Mouse (Mus musculus) kidney, adult 18-20 months (tissue): ENCODE measurements at regions not wholly inside any gene's neighbourhood (a gene's known extent, or its start where the extent isn't known, plus 50 kb on each side); places are given as distances from the start of the nearest gene placed in this dataset.

ENCODE experiments used
- DNase-seq: peaks from one replicate; pipeline ENCODE4 v3.0.0; 2021

DNA sequence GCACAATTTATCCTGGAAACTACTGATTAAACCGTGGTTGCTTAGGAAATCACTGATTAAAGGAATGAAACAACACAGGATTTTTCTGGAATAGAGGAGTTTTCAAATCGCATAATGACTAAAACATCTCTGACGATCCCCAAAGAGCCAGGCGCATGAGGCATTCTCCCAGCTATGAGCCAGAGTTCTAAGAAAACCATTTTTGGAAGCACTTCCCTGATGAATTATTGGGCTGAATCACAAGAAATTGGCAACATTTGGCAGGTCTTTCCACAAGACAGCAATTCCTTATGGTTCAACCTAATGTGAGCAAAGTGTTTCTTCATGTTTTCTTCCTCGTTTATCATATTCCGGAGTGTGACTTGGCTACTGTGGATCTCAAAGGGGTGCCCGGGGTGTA is 129.3 kb upstream of the Usp24 start:
- DNase-seq = no peak

DNA sequence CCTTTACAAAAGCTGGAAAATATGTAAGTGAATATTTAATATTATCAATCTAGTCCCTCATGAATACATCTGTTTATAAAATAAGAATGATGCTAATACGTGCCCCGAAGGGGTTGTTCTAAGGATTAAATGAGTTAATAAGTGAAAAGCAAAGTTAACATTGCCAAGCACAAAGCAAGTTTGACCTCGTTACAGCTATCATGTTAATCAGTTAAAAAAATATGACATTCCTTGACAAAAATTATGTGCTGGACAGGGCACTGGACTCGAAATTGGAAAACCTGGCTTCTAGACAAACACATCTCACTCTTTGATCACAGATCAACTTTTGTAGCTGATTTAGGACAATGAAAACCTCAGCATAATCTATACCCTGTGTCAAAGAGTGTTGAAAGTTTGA is 125.8 kb upstream of the Usp24 start:
- DNase-seq = no peak

DNA sequence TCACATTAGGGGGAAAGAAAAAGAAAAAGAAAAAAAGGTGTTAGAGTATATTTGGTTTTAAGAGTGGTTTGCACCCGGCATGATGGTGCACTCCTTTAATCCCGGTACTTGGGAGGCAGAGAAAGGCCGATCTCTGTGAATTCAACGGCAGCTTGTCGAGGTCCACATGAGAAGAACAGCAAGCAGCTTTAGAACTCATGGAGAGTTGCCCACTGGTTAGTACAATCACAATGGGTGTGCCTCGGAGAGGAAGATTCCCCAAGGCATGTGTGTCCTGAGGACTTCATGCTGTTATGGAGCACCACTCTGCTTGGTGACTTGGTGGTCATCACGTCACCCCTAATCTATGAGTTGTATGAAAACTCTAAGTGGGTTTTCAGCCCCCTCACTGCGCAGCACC is 124.7 kb upstream of the Usp24 start:
- no peak for DNase-seq

DNA sequence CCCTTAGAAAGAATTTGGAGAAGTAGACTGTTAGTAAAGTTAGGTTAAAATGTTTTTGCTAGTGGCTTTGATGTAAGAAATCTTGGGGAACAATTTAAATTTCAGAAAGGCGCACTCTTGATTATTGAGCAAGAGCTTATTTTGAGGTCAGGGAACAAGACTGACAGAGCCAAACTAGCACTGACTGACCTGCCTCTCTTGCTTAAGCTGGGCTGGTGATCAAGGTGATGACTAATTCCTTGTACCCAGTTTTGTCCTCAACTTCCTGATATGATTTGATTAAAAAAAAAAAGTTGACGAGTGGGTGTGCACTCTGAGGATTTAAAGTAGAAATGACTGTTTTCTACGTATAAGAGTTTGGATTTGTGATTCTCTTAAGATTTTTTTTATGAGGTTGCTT is 124.2 kb upstream of the Usp24 start:
- DNase-seq = no peak

DNA sequence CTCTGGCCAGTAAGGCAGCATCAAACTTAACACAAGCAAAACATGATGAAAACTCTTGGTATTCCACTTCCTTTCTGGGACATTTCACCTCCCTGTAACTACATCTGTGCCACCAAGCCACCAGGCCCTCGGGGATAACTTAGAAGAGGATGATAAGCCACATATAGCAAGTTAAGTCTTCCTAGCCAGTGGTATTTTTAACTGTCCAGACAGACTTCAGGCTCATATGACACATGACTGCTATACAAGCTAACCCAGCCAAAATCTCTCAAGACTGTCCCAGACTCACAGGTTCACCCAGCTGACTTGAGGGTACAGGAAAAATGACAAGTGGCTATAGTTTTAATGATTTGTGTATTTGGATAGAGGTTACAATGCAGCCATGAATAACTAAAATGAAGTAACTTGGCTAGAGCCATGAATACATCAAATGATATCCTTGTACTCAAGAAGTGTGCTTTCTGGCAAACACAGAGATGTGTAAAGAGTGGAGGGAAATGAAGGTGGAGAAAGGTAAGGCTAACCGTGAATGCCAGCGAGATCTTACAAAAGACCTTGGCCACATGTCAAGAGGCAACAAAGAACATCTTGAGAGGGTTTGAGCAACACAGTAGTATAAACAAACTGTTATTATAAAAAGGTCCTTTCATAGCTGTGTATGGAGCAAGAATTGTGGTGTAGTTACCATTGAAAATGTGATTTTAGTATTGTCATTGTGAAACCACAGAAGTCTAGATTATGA is 122.6 kb upstream of the Usp24 start:
- no peak for DNase-seq

DNA sequence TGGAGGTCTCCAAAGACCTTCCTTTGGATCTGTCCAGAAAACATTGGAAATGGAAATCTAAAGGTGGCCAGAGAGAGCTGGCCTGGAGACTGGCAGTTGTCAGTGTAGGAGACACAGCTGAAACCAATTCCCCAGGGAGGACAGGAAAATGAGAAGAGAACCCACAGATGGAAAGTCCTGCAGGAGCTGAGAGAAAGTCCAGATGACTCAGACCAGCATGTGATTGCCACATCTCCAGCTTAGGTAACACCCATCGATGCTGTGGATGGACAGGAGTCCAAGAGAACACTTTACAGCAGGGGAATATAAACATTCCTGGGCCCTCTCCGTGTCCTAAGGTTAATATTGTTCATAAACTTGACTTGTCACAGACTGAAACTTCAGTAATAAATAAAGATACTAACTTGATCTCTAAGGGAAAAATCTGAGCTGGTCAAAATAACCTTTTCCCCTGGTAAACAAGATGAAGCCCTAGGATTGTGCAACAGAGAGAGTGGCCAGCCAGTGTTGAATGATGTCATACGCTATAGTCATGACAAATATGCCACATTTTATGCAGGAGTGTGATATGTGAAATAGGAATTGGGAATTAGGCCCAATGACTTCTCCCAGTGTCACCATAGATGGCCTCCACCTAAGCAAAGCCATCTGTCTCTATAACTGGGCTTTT is 120.4 kb upstream of the Usp24 start:
- DNase-seq = no peak

DNA sequence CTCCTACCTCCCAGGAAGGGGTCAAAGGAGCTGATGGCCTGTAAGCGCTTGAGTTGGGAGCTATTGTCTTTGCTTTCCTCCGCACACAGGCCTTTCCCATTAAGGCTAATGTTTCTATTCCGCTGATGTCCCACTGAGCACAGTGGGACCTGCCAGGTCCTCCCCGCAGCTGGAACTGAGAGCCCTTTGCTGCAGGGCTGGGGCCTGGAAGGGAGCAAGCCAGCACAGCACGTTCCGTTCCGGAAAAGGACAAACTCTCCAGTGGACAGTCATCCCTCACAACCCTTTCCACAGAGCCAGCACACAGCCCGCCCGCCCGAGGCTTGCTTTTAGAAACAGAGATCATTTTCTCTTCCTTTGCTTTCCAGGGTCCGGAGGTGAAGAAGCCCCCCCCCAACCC is 116.2 kb upstream of the Usp24 start:
- peak; percentile 31 for DNase-seq

DNA sequence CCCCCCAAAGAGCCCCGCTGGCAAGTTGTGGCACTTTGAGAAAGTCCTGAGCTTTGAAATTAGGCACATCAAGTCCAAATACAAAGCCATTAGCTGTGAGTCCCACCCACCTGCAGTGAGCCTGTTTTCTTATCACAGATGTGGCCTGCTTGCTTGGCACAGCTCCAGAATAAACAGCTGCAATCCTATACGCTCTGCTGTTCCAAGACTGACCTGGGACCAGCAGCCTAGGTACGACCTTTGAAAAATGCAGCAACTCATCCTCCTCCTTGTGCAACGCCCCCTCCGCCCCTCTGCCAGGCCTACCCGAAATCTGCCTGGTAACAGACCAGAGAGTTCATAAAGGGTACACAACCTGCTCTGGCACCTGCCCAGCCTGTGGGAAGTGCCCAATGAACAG is 115.8 kb upstream of the Usp24 start:
- peak; percentile 21 for DNase-seq

DNA sequence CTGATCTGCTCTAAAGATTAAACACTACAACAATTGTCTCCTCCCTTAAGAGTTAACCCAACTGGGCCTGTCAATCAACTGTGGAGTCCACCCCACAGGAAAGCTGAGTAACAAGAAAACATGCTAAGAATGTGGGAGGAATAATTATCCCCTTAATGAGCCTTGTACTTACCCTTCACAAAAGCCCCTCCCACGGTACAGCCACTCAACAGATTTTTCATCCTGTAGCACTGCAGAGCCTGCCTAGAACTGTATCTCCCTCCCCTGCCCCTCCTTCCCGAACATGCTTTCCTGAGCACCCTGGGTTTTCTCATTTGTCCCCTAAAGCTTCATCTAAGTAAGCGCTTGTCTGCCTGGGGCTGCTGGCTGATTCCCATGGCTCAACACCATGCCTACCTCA is 113.5 kb upstream of the Usp24 start:
- DNase-seq = no peak

DNA sequence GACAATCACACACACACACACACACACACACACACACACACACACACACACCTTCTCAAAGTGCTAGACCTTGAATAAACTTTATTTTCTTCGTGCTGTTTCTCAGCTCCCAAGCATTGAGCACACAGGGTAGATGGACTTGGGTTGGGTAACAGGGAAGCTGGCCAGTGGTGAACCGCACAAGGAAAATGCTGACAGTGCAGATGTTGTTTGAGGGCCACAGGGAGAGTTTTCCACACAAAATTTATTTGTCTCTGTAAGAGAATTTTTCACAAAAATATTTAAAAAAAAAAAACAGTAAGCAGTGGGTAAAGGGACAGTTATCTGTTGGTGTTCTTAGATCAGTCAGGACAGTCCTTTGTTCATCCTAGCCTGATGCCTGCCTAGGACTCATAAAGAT is 110.8 kb upstream of the Usp24 start:
- no peak for DNase-seq

DNA sequence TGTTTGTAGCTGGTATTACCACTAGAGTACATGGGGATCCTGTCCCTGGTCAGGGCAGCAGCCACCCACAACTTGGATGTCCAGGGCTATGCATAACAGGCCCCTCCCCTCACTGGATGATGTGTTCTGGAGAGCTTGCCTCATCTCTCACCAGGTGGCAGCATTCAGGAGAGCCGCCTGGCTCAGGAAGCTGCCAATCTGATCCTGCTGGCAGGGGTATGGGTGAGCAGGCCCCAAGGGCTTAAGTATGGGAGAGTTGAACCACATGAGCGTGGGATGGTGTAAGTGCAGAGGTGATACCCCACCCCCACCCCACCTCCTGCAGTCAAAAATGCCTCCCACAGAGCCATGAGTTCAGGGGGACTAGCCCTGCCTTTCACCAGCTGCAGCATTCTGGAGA is 110.0 kb upstream of the Usp24 start:
- no peak for DNase-seq

DNA sequence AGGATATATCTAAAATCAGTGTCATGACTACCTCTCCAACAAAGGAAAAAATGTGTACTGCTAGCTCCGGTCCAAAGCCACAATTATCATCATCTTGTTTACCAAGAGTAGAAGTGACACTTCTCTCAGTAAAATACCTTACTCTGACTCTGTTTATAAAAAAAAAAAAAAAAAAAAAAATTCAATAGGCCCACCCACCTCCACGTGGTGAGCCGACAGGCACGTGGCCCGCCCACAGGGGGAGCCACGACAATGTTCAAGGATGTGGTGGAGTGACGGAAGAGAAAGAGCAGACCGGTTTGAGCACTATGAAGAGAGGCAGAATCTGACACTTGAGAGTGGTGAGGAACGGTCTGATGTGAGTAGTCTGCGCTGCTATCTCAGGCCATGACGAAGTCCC is 106.5 kb upstream of the Usp24 start:
- no peak for DNase-seq

DNA sequence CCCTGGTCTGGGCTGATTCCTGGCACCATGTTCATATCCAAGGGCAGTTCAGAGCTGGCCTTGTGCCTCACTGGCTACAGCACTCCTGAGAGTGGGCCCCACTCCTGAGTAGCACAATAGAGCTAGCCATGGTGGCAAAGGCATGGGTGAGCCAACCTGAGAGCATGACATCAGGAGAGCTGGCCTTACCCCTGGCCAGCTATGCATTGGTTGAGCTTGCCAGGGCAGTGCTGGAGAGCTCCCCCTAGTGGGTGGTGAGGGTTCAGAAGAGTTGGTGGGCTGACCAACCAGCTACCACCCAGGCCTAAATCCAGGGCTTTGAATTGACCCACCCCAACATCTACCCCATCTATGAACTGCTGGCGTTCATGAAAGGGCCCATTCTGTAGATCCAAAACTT is 106.0 kb upstream of the Usp24 start:
- DNase-seq = peak; percentile 38

DNA sequence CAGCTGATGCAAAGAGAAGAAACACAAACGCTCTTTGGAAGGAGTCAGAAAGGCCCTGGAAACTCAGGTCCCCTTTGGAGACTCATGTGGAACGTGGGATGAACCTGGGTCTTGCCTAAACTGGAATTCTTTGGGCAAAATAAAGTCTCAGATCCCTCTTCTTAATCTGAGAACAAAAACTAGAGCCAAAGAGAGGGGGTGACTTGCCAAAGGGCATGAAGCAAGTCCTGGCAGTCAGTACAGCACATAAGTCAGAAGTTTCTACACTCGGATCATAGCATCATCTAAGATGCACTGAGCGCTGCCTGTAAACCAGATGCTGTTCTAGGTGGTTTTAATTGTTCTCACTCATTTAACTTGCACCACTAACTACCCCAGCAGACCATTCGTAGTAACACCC is 101.8 kb upstream of the Usp24 start:
- DNase-seq = no peak

DNA sequence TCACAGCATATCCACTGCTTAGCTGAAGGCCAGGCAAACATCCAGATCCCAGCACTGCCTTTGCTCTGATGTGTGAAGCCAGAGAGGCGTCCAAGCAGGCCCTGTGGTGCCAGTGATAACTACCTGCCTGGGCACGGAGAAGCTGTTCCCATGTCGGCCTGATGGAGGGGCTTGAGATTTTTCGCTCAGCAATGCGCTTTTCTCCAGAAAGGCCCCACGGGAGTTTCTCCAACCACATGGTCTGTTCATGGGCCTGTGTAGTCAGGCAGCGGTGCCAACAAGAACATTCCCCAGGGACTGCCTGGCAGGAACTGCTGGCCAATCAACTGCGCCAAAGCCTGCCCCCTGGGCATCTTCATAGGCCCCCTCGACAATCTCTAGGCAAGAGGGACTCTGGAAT is 95.4 kb upstream of the Usp24 start:
- DNase-seq = no peak

DNA sequence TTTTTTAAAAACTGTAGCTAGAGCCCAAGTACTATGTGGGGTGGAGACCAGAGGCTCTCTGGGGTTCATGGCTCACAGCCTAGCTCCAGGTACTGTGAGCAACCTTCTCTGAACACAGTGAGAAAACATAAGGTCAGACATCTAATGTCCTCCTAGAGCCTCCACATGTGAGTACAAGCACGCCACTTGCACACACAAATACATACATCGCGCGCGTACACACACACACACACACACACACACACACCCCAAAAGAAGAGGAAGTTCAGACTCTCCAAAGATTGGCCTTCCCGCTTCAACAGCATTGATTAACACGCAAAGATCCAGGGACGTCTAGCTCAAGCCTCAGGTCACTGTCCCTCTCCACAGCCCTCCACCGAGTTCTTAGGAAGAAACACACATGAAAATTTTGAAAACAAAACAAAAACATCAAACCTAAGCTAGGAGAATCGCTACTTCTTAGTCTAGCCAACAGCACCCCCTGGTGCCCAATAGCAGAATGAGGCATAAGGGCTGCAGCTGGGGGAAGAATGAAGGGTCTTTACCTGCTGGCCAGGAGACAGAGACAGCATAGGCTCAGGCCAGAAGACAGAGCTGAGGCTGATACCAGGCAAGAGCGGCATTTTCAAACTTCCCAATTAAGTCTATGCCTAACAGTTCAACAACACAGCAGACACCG is 90.7 kb upstream of the Usp24 start:
- DNase-seq = peak; percentile 70

DNA sequence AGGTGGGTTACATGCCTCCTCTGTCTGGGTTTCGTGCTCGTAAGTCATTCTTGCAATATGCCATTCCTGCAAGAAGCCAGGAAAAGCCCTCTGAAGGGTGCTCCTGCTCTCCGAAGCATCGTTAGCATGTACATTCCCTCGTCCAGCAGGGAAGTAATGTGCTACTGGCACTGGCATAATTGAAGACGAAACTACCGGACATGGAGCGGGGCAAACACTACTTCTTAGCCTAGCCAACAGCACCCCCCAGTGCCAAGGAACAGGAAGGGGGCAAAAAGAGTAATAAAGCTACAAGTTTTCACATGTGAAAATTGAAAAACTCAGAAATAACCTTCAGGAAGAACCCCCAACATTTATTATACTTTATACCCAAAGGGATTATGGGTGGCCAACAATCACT is 88.6 kb upstream of the Usp24 start:
- DNase-seq = peak; percentile 27

DNA sequence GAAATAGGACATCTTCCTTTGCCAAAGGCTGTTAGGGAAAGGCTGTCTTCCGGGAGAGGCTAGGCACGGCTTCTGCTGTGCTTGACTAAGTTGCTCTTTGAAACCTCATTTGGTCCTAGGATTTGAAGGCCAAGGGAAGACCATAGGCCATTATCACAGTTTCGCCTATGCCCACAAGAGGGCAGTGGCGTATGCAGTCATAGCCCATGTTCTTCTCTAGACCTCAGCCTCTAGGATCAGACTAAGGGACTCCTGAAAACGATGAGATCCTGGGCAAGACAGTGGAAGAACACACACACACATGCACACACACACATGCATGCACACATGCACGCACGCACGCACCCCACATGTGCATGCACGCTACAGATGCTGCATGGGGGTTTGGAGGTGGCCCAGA is 87.5 kb upstream of the Usp24 start:
- DNase-seq = peak; percentile 90

DNA sequence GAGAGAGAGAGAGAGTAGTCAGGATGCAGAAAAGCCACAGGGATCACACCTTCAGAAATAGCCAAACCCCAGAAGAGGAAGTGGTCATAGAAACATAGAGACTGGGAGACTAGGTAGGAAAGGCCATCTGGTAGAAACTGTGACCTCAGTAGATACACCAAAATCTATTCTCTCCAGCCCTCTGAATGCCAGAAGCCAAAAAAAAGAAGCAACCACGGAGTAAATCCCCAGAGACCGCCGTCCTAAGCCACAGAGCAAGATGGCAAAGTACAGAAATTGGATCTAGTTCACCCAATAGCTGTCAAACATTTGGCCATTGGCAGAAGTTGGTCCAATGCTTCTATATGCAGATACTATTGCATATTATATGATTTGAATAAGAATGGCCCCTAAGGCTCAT is 86.5 kb upstream of the Usp24 start:
- DNase-seq = no peak

DNA sequence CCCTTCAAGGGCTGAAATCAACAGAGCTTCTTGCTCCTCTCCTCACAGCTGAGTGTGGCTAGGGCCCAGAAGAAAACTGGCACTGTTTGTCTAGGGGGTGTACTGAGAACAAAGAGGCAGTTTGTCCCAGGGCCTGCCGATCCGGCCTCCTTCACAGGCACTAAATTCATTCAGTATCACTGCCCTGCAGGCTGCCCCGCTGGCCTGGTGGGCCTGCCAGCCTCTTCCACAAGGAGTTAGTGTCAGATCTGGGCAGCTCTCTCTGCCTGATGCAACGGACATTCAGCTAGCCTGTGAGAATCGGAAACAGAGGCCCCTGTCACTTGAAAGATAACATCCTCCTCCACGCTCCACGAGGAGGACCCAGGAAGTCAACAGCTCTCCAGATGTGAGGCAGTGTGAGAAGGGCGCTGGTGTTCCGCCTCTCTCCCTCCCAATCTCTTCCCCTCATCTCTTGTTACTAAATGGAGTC is 83.5 kb upstream of the Usp24 start:
- DNase-seq = no peak

DNA sequence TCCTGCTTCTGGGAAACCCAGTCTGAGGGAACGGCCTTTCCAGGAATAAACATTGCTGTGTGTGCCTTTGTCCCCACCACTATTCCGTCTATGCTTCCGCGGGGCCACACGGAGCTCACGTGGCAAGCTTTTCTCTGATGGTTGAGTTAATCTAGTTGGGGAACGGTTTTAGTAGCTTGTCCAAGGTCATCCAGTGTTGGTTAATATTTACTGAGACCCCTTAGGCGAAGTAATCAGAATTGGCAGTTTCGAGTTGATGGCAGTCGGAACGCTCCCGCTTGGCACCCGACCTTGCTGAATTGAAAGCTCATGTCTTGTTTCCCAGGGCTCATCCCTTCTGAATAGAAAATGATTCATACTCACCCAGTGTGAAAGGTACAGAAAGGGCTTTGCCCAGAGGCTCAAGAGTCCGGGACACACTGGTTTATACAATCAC is 71.6 kb upstream of the Usp24 start:
- peak; percentile 85 for DNase-seq

DNA sequence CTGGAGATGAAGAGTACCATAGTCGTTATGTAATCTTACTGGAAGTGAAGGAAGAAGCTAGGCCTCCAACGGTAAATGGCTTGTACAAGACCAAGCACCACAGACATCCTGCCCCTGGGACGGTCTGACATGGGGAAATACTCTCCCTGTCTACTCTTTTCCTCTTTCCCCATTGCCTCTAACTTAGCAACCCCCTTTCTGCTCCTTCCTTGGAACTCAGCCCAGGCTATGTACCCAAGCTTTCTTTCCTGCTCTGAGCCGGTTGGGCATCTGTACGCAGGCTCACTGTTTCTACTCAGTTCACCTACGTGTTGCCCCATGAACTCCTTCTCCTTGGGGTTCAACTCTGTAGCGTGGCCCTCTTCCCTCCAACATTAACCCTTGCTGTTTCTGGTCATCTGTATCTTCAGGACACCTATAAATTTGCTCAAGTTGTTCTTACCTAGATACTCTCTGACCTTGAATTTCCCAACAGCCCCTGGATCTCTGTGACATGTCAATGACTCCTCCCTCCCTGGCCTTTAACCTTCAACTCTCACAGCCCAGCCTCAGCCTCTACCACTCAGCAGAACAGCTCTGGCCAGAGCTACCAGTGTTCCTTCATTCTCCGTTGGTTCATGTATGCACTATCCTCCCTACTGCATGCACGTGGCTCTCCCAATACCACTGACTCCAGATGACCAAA is 71.0 kb upstream of the Usp24 start:
- DNase-seq = peak; percentile 77

DNA sequence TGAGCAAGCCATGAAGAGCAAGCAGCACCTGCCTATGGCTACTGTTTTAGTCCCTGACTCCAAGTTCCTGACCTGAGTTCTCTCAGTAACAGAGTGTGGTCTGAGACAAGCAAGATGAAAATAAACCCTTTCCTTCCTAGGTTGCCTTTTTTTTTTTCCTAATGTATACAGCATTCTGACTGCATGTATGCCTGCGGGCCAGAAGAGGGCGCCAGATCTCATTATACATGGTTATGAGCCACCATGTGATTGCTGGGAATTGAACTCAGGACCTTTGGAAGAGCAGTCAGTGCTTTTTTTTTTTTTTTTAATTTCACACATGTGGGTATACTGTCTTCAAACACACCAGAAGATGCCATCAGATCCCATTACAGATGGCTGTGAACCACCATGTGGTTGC is 69.3 kb upstream of the Usp24 start:
- DNase-seq = no peak

DNA sequence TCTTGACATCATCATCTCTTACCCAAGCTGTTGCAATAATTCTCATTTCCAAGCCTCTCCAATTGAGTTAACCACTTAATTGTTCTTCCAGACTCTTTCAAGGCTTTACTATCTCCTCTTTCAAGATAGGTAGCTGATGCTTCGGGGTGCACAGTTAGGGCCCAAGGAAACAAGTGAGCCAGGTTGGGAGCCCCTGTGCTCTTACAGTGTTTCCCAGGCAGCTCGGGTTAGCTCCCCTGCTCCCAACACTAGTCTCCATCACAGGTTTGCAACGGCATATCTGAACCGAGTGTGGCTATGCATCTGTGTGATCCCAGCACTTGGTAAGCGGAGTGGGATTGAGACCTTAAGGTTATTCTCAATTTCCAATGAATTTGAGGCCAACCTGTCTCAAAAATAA is 68.6 kb upstream of the Usp24 start:
- DNase-seq = no peak
